Mouse (Mus musculus): ENCODE results near the gene Drc7. TPM values are rescaled to one million over a fixed set of nuclear protein-coding genes. Genes with fewer than 3 reads are reported as not detected.

Drc7 gene
- 0.09 TPM for polyA plus RNA-seq (2012; fragmentation: generic; extraction: Trizol)
- long read RNA-seq, experiment 1: 0 reads
- long read RNA-seq, experiment 2, partial matches to known transcripts: 1 of 3 reads
- long read RNA-seq, experiment 2, other reads (novel, unspliced or antisense): 2 of 3 reads

DNA sequence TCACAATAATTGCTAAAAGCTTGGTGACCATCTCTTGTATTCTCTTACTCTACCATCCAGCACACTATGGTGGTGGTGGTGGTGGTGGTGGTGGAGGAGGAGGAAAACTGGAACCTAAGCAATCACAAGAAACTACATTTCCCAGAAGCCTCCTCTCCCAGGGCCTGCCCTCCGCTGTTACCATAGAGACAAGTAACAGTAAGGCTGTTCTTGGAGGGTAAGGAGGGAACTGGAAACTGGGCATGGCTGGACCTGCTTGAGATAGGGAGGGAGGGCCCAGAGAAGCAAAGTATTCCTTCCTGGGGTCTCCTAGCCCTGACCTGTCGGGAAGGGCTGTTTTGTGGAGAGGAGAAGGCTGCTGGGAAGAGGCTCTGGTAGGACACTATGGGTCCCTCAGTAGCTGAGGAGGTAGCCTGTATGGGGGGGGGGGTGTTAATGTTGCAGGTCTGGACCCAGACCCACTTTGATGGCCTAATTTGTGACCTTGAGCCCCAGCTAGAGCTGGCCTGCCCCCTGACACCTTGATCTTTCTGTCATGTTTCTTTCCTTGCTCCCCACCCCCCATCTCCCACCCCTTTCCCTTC is at the start of gene Drc7:
Gene Drc7 (plus strand): TSS at position 177 of the 584 bp plus-strand sequence.
- Histone ChIP-seq H3K4me3 (ENCODE audit: insufficient read depth, poor library complexity, severe bottlenecking) (no peak within 1 kb of the TSS), H3K36me3 (ENCODE audit: control insufficient read depth, insufficient read depth) (no peaks in the 10 kb centered on the region), H3K79me3 (ENCODE audit: low read depth) (no peaks in the 10 kb centered on the region), H3ac (ENCODE audit: control insufficient read depth, insufficient read length, low read depth) (no peak within 1 kb of the TSS), H3K79me2 (ENCODE audit: control insufficient read depth, insufficient read depth) (no peaks in the 10 kb centered on the region), H3K27me3 (ENCODE audit: control insufficient read depth, insufficient read depth, insufficient read length) (peaks cover 3% of the 10 kb centered on the region)
- TF ChIP-seq MYOD1 (IDR thresholded peaks at IDR 0.05; ENCODE audit: control insufficient read depth, insufficient read length, low read depth): no peak
- TF ChIP-seq USF1 (IDR thresholded peaks at IDR 0.05; ENCODE audit: low read depth): no peak
- TF ChIP-seq MYOG (IDR thresholded peaks at IDR 0.05; ENCODE audit: control insufficient read depth, extremely low read depth, insufficient read length): no peak
- TF ChIP-seq CEBPB (IDR thresholded peaks at IDR 0.05; ENCODE audit: low read depth): no peak
- TF ChIP-seq CTCF (IDR thresholded peaks at IDR 0.05; ENCODE audit: control insufficient read depth, insufficient read depth, insufficient read length): no peak
- no peak for TF ChIP-seq FOSL1 (IDR thresholded peaks at IDR 0.05; ENCODE audit: insufficient read depth, low read length, poor library complexity, severe bottlenecking)
- TF ChIP-seq MAX (IDR thresholded peaks at IDR 0.05): no peak

DNA sequence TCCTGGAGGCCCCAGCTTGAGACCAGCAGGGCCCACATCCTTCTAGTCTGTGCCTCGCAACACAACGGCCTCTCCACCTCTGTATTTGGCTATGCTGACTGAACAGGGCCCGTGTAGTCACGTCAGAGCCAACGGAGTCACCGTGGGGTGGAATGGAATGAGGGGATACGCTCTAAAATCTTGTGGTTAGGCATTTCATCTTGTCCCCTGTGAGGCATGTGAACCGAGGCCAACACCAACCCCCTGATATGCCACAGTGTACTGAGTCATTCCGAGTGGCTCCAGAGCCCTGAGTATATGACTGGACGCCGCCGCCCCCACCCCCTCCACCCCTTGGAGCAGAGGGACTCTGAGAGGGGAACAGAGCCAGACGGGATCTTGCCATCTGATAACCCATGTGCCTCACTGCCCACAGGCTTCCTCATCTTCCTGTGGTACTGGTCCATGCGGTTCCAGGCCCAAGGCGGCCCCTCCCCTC is 42.4 kb upstream of the Drc7 start:
- Histone ChIP-seq H3K79me3 (ENCODE audit: low read depth) (no peaks in the 10 kb centered on the region), H3ac (ENCODE audit: control insufficient read depth, insufficient read length, low read depth) (no peak overlapping the region), H3K79me2 (ENCODE audit: control insufficient read depth, insufficient read depth) (no peaks in the 10 kb centered on the region), H3K4me3 (ENCODE audit: insufficient read depth, poor library complexity, severe bottlenecking) (no peak overlapping the region), H3K36me3 (ENCODE audit: control insufficient read depth, insufficient read depth) (no peaks in the 10 kb centered on the region), H3K27me3 (ENCODE audit: control insufficient read depth, insufficient read depth, insufficient read length) (no peaks in the 10 kb centered on the region)
- TF ChIP-seq MYOG (IDR thresholded peaks at IDR 0.05; ENCODE audit: control insufficient read depth, extremely low read depth, insufficient read length): no peak
- peak; percentile 77 for TF ChIP-seq MAX (IDR thresholded peaks at IDR 0.05)
- peak; percentile 15 for TF ChIP-seq MYOD1 (IDR thresholded peaks at IDR 0.05; ENCODE audit: control insufficient read depth, insufficient read length, low read depth)

- H3K79me3 ChIP-seq (ENCODE audit: low read depth): no peaks in the 10 kb centered on the region
- peaks cover 13% of the 10 kb centered on the region for H3K79me2 ChIP-seq (ENCODE audit: control insufficient read depth, insufficient read depth)
- TF ChIP-seq CTCF (IDR thresholded peaks at IDR 0.05; ENCODE audit: control insufficient read depth, insufficient read depth, insufficient read length) (no peak), FOSL1 (IDR thresholded peaks at IDR 0.05; ENCODE audit: insufficient read depth, low read length, poor library complexity, severe bottlenecking) (no peak), MYOD1 (IDR thresholded peaks at IDR 0.05; ENCODE audit: control insufficient read depth, insufficient read length, low read depth) (no peak), CEBPB (IDR thresholded peaks at IDR 0.05; ENCODE audit: low read depth) (no peak), USF1 (IDR thresholded peaks at IDR 0.05; ENCODE audit: low read depth) (no peak), MYOG (IDR thresholded peaks at IDR 0.05; ENCODE audit: control insufficient read depth, extremely low read depth, insufficient read length) (no peak)
- H3K4me3 ChIP-seq (ENCODE audit: insufficient read depth, poor library complexity, severe bottlenecking): no peak overlapping the region
- H3ac ChIP-seq (ENCODE audit: control insufficient read depth, insufficient read length, low read depth): no peak overlapping the region
- H3K27me3 ChIP-seq (ENCODE audit: control insufficient read depth, insufficient read depth, insufficient read length): no peaks in the 10 kb centered on the region
- H3K36me3 ChIP-seq (ENCODE audit: control insufficient read depth, insufficient read depth): no peaks in the 10 kb centered on the region
Observed at GRCm38 (mm10) chr8:95015866-95016265, 39.0 kb upstream of the Drc7 start.

DNA sequence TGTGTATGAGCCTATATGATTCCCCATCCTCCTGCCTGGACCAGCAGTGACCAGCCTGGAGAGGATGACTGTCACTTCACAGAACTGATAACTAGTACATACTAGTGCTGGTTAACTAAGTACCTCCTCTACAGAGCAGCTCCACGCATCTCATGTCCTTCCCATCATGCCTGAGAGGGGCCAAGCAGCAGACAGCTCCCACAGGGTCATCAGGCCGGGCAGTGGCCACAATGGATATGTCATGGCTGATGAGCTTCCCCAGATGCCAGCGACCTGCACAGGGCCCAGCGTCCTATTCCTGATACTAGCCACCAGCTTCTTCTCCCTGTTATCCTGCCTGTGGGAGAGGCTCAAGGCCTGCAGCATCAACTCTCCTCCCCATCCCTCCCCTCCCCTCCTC is 38.2 kb upstream of the Drc7 start:
- Histone ChIP-seq H3K4me3 (ENCODE audit: insufficient read depth, poor library complexity, severe bottlenecking) (no peak overlapping the region), H3K36me3 (ENCODE audit: control insufficient read depth, insufficient read depth) (no peaks in the 10 kb centered on the region)
- no peak for TF ChIP-seq FOSL1 (IDR thresholded peaks at IDR 0.05; ENCODE audit: insufficient read depth, low read length, poor library complexity, severe bottlenecking)

GRCm38 (mm10) chr8:95017451-95017850 is 37.5 kb upstream of the Drc7 start, which contains the start of gene Adgrg3:
Adgrg3 (plus strand) TSS chr8:95017692.
- H3K36me3 ChIP-seq (ENCODE audit: control insufficient read depth, insufficient read depth): no peaks in the 10 kb centered on the region
- H3K27me3 ChIP-seq (ENCODE audit: control insufficient read depth, insufficient read depth, insufficient read length): no peaks in the 10 kb centered on the region
- peak within 1 kb of the TSS; percentile 45 for H3ac ChIP-seq (ENCODE audit: control insufficient read depth, insufficient read length, low read depth)
- H3K4me3 ChIP-seq (ENCODE audit: insufficient read depth, poor library complexity, severe bottlenecking): no peak within 1 kb of the TSS
- peaks cover 17% of the 10 kb centered on the region for H3K79me2 ChIP-seq (ENCODE audit: control insufficient read depth, insufficient read depth)
- H3K79me3 ChIP-seq (ENCODE audit: low read depth): no peaks in the 10 kb centered on the region
- TF ChIP-seq USF1 (IDR thresholded peaks at IDR 0.05; ENCODE audit: low read depth) (no peak), CTCF (IDR thresholded peaks at IDR 0.05; ENCODE audit: control insufficient read depth, insufficient read depth, insufficient read length) (no peak), MYOG (IDR thresholded peaks at IDR 0.05; ENCODE audit: control insufficient read depth, extremely low read depth, insufficient read length) (no peak), FOSL1 (IDR thresholded peaks at IDR 0.05; ENCODE audit: insufficient read depth, low read length, poor library complexity, severe bottlenecking) (no peak), MYOD1 (IDR thresholded peaks at IDR 0.05; ENCODE audit: control insufficient read depth, insufficient read length, low read depth) (no peak), CEBPB (IDR thresholded peaks at IDR 0.05; ENCODE audit: low read depth) (no peak), MAX (IDR thresholded peaks at IDR 0.05) (no peak)

More for the DNA sequence above, 38.2 kb upstream of the Drc7 start:
- Histone ChIP-seq H3K79me2 (ENCODE audit: control insufficient read depth, insufficient read depth) (peaks cover 16% of the 10 kb centered on the region), H3K27me3 (ENCODE audit: control insufficient read depth, insufficient read depth, insufficient read length) (no peaks in the 10 kb centered on the region), H3ac (ENCODE audit: control insufficient read depth, insufficient read length, low read depth) (peak overlapping the region; percentile 45), H3K79me3 (ENCODE audit: low read depth) (no peaks in the 10 kb centered on the region)

All from C2C12 (cell line).